13 mouse cellular contexts compared by ENCODE assay signal in genomic region chr5:88912629-88913028, GRCm38 (mm10). TPM values are rescaled to one million over a fixed set of nuclear protein-coding genes. Genes with fewer than 3 reads are reported as not detected.
DNase-seq lines count a peak whose midpoint lies in the region; ATAC-seq and TF ChIP-seq lines count a peak whose summit lies in the region.
"Had no signal": no experiment of that assay in that cellular context is flagged by ENCODE, and none has a peak within 500 bp of the region (broad histone marks: within the 10 kb centered on the region; RNA-seq: fewer than 3 reads in every experiment).

No protein-coding gene starts in this region.

- no peaks in the 10 kb centered on the region for H3K27me3 ChIP-seq in intestine, postnatal 0 days (replicated peaks; ENCODE audit: control insufficient read depth, insufficient read depth, low read length)
- H3K27me3 ChIP-seq: forebrain, embryonic 15.5 days had no signal

- peaks cover 4% of the 10 kb centered on the region; the same call in 1 of the 2 replicates for H3K4me1 ChIP-seq in intestine, postnatal 0 days (replicated peaks; ENCODE audit: control insufficient read depth, insufficient read depth, low read length)
- H3K4me1 ChIP-seq: forebrain, embryonic 15.5 days had no signal

- no peak for TF ChIP-seq CTCF in intestine, postnatal 0 days (IDR thresholded peaks at IDR 0.05; ENCODE audit: low read depth)

- no peak overlapping the region for H3K4me2 ChIP-seq in intestine, postnatal 0 days (replicated peaks; ENCODE audit: low read depth)
- H3K4me2 ChIP-seq: forebrain, embryonic 15.5 days had no signal

- intact Hi-C loops in left cerebral cortex, postnatal 4 days (cut with DNase I): no loop called here

- no peaks in the 10 kb centered on the region for H3K36me3 ChIP-seq in intestine, postnatal 0 days (ENCODE audit: control insufficient read depth, insufficient read depth)
- H3K36me3 ChIP-seq: forebrain, embryonic 15.5 days had no signal

- no peak overlapping the region for H3K4me3 ChIP-seq in intestine, postnatal 0 days (ENCODE audit: low read depth, low read length)
- H3K4me3 ChIP-seq: forebrain, embryonic 15.5 days; layer of hippocampus, adult 2 months; myocyte had no signal

- 91% methylated on average over 2 of the region's 2 CpGs for WGBS in intestine, postnatal 0 days

- H3K9me3 ChIP-seq in intestine, postnatal 0 days (ENCODE audit: control insufficient read depth): no peaks in the 10 kb centered on the region
- H3K9me3 ChIP-seq: forebrain, embryonic 15.5 days had no signal

- ATAC-seq in intestine, postnatal 0 days: no peak
- ATAC-seq: forebrain, embryonic 15.5 days had no signal

- no peak overlapping the region for H3K9ac ChIP-seq in intestine, postnatal 0 days (ENCODE audit: low read depth, low read length)
- H3K9ac ChIP-seq: forebrain, embryonic 15.5 days had no signal

- DNase-seq in heart, adult 11 months: peak; percentile 91
- DNase-seq in heart, adult 9 months (ENCODE audit: low spot score in 2 of 2): no peak
- DNase-seq in 416B (ENCODE audit: low read depth): peak; percentile 94
- DNase-seq in brain, adult 2 months (ENCODE audit: low read depth, low spot score): peak; percentile 85
- peak; percentile 47 for DNase-seq in fibroblast of lung, adult 2 months (ENCODE audit: low read depth)
- DNase-seq in left cerebral cortex, postnatal 4 days: no peak
- no peak for DNase-seq in retina, postnatal 1 day
- DNase-seq: kidney, adult 18-20 months; thymus, postnatal 25 days had no signal

- no peak overlapping the region for H3K27ac ChIP-seq in intestine, postnatal 0 days (ENCODE audit: low read depth, low read length)
- H3K27ac ChIP-seq: forebrain, embryonic 15.5 days; layer of hippocampus, adult 2 months had no signal

RNA-seq across cellular contexts. Expression of gene Slc4a4, which starts 26.0 kb away (rescaled TPM):
- 10 to 100 TPM; 52.0 to 60.8 TPM for total RNA-seq in left cerebral cortex, postnatal 4 days (2021)
- 4.6 and 5.4 TPM in 2 replicates for polyA plus RNA-seq in intestine, postnatal 0 days (2015; fragmentation: Nextera tagmentation; extraction: Ambion mirVana)

Comparison
In these comparisons a context has a peak if more than half of its experiments do, and no peak if none do; other contexts are left out.
1. DNase-seq: peak in heart, adult 11 months (single experiment), 416B (single experiment), brain, adult 2 months (single experiment) and fibroblast of lung, adult 2 months (single experiment); none in heart, adult 9 months (0 of 2), left cerebral cortex, postnatal 4 days (single experiment) and retina, postnatal 1 day (single experiment).